Mouse (Mus musculus): ENCODE results near the gene Tpmt.

DNA sequence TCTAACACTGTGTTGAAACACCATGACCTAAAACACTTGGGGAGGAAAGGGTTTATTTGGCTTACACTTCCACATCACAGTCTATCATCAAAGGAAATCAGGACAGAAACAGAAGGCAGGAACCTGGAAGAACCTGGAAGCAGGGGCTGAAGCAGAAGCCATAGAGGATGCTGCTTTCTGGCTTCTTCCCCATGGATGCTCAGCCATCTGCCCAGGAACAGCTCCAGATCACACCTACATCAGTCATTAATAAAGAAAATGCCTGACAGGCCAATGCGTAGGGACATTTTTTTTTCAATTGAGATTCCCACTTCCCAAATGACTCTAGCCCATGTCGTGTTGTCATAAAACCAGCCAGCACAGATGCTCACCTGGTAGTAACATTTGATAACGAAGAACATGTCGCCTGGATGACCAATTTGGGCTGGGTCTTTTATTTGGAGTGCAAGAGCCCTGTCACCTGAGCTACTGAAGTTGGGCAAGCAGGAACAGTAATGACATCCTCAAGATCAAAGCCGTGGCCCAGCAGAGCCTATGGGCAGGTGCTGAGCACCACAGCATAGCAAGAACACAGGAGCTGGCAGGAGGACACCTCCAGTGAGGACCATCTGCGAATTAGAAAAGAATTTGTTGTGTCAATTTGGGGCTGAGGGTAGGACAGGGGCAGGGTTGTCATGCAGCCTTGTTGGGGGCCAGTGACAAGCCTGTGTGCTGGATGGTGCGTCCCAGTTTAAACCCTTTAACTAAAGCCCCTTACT is 51.8 kb downstream of the Tpmt start:
- TF ChIP-seq CTCF (IDR thresholded peaks at IDR 0.05; ENCODE audit: control insufficient read depth, insufficient read depth, insufficient replicate concordance, low read depth, low read length) (no peak), POLR2A (IDR thresholded peaks at IDR 0.05; ENCODE audit: control insufficient read depth, low read depth, low read length) (no peak)
